Mouse (Mus musculus): ENCODE measurements around the gene Large1. TPM values are rescaled to one million over a fixed set of nuclear protein-coding genes. Genes with fewer than 3 reads are reported as not detected.

The Large1 gene
- polyA plus RNA-seq, 1 experiment from 2014 or later = 8.7 TPM

Small RNAs within 50 kb of the gene (microRNA-seq; reads per million reads assigned to microRNA genes)
- gene Mir28b (ENCODE audit: borderline number of aligned reads) = 5.0 reads per million, percentile 39 among the genes with 10 or more reads in this experiment
